Mouse (Mus musculus) right cerebral cortex, postnatal 36 days (tissue): Measurements from ENCODE around the gene Meis1.

ENCODE experiments used
- DNase-seq, 2 experiments: peaks; one replicate each; pipeline ENCODE4 v3.0.0; 2022; ENCODE audit warnings: low spot score in 2 of 2, mixed read lengths in 1 of 2

Gene Meis1

GRCm38 (mm10) chr11:18905431-18905830, 113.4 kb downstream of the Meis1 start:
- no peak for DNase-seq

GRCm38 (mm10) chr11:18904880-18905279, 113.9 kb downstream of the Meis1 start:
- no peak for DNase-seq

GRCm38 (mm10) chr11:18904285-18904684, 114.5 kb downstream of the Meis1 start:
- no peak for DNase-seq

GRCm38 (mm10) chr11:18900489-18900888, 118.3 kb downstream of the Meis1 start:
- no peak for DNase-seq

- no peak for DNase-seq
Observed at GRCm38 (mm10) chr11:18898862-18899261, 119.9 kb downstream of the Meis1 start.

- DNase-seq, result no peak
Observed at GRCm38 (mm10) chr11:18897921-18898646, 120.7 kb downstream of the Meis1 start.

- no peak for DNase-seq
Observed at GRCm38 (mm10) chr11:18897250-18897649, 121.5 kb downstream of the Meis1 start.

- DNase-seq, result no peak
Observed at GRCm38 (mm10) chr11:18892470-18892869, 126.3 kb downstream of the Meis1 start.

GRCm38 (mm10) chr11:18889139-18889538, 129.6 kb downstream of the Meis1 start:
- DNase-seq, result no peak

- DNase-seq, result no peak
Observed at GRCm38 (mm10) chr11:18888651-18889050, 130.1 kb downstream of the Meis1 start.

- no peak for DNase-seq
Observed at GRCm38 (mm10) chr11:18885729-18886325, 133.0 kb downstream of the Meis1 start.

GRCm38 (mm10) chr11:18885036-18885728, 133.6 kb downstream of the Meis1 start:
- no peak for DNase-seq

GRCm38 (mm10) chr11:18883987-18884386, 134.8 kb downstream of the Meis1 start:
- DNase-seq, result no peak

- DNase-seq, result no peak
Observed at GRCm38 (mm10) chr11:18883507-18883881, 135.3 kb downstream of the Meis1 start.

GRCm38 (mm10) chr11:18882747-18883506, 135.9 kb downstream of the Meis1 start:
- DNase-seq, result no peak

- DNase-seq, result no peak
Observed at GRCm38 (mm10) chr11:18882315-18882714, 136.5 kb downstream of the Meis1 start.

- DNase-seq, result no peak
Observed at GRCm38 (mm10) chr11:18880806-18881205, 138.0 kb downstream of the Meis1 start.

- no peak for DNase-seq
Observed at GRCm38 (mm10) chr11:18879456-18879818, 139.3 kb downstream of the Meis1 start.

GRCm38 (mm10) chr11:18878748-18879455, 139.9 kb downstream of the Meis1 start:
- DNase-seq, result no peak

GRCm38 (mm10) chr11:18878016-18878415, 140.8 kb downstream of the Meis1 start:
- no peak for DNase-seq

GRCm38 (mm10) chr11:18877626-18878011, 141.2 kb downstream of the Meis1 start:
- DNase-seq, result no peak
